Mouse (Mus musculus) sigmoid colon, adult 10 weeks (tissue): ENCODE measurements around the gene Bcl7a. TPM values are rescaled to one million over a fixed set of nuclear protein-coding genes. Genes with fewer than 3 reads are reported as not detected.

Source experiments
- polyA plus RNA-seq: library from polyadenylated mRNA; stranded (reverse); fragments of 350-450 nt; fragmentation: Illumina TruSeq; extraction: RNeasy Lipid Tissue Mini Kit (QIAGEN cat#74804); gene quantifications from one replicate; pipeline ENCODE4 v1.2.3, GENCODE M21; 2014; ENCODE audit warnings: low read depth, low replicate concordance

The Bcl7a gene
- polyA plus RNA-seq: 4.0 TPM

DNA sequence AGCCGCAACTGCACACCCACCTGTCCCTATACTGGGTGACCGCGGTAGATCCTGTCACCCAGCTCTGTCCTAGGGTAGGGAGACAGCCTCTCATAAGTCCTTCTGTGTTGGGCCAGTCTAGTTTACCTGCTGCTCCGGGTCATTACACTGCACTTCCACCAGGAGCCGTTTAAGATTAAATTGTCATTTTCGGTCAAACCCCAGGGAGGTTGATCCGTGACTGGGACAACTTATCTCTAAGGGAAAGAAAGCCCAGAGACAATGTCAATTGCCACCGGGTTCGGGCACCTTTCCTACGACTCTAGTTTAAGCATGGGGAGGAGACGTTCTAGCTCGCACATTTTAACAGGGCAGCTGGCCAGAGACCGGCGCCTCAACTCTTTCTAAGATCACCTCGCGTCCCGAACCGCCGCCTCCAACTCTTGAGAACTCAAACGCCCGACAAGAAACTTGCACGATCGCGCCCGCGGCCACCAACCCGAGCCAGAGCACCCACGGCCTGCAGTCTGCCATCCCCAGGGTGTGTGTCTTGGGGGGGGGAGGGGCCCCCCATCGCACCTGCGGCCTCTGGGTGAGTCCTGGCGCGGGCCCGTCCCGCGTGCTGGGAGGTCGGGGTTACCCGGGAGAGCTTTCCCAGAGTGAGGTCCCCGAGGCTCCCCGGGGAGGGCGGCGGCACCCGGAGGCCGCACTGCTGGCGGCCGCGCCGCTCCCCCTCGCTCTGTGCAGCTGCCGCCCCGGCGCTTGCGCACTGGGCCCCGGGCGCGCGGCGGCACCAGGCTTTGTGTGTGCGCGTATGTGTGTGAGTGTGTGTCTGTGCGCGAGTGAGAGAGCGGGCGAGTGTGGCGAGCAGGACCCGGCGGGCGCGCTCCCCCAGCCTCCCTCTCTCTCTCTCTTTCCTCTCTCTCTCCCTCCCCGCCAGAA, at the start of gene Bcl7a:
Gene Bcl7a, plus strand, starts transcription at position 128 of the 921 bp plus-strand sequence.

DNA sequence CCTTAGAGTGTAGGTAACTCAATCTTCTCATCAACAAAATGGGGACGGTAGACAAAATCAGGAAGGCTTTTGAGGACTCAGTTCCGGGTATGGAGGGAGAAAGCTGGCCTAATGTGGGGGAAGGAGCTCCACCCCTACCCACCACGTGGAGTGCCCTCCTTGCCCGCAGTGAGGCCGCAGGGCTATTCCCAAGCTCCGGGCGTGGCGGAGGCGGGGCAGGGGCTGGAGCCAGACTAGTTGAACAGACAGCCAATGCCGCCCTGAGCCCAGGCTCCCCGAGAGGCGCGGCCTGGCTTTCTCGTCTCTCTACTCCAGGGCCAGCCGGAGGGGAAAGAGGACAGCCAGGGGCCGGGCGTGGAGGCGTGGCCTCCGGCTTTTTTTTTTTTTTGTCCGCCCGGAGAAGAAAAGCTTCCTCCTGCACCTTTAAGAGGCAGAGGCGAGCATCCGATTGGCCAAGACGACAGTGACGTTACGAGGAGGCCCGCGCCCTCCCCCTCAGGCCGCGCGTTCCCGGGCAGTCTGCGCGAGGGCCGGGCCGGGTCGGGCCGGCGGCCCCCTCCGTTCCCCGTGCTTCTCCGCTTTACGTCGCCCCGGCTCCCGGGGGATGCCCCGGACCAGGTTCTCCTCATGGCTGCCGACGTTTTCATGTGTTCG, 50.8 kb downstream of the Bcl7a start, which contains the start of gene Mlxip:
Gene Mlxip, plus strand, starts transcription at position 496 of the 654 bp plus-strand sequence.

Other genes with a start within 250 kb of the Bcl7a start
- 0.57 TPM for gene Rhof, start 211.1 kb upstream of the Bcl7a start, polyA plus RNA-seq
- 5.2 TPM for gene Setd1b, start 201.6 kb upstream of the Bcl7a start, polyA plus RNA-seq
- gene Psmd9, start 174.4 kb upstream of the Bcl7a start, polyA plus RNA-seq: 5.4 TPM
- gene Hpd, start 161.1 kb upstream of the Bcl7a start, polyA plus RNA-seq: 22.3 TPM
- gene Wdr66, start 91.7 kb upstream of the Bcl7a start, polyA plus RNA-seq: 0.88 TPM
- gene Mlxip, start 51.0 kb downstream of the Bcl7a start, polyA plus RNA-seq: 29.5 TPM
- gene Lrrc43, start 145.5 kb downstream of the Bcl7a start, polyA plus RNA-seq: not detected
- not detected for gene Il31, start 145.7 kb downstream of the Bcl7a start, polyA plus RNA-seq
- not detected for gene B3gnt4, start 166.6 kb downstream of the Bcl7a start, polyA plus RNA-seq
- 84.9 TPM for gene Diablo, start 180.3 kb downstream of the Bcl7a start, polyA plus RNA-seq
- not detected for gene Gm49027, start 181.7 kb downstream of the Bcl7a start, polyA plus RNA-seq
- 12.8 TPM for gene Vps33a, start 229.2 kb downstream of the Bcl7a start, polyA plus RNA-seq